Mouse (Mus musculus) layer of hippocampus, adult 9-10 months (tissue): Measurements from ENCODE around the gene Pafah2.
A peak's percentile ranks its signal among the peaks of the same experiment; 100 is the strongest.

Experiments used
- DNase-seq: peaks from one replicate; pipeline ENCODE4 v3.0.0; 2022; ENCODE audit warnings: low spot score

Pafah2 gene

DNA sequence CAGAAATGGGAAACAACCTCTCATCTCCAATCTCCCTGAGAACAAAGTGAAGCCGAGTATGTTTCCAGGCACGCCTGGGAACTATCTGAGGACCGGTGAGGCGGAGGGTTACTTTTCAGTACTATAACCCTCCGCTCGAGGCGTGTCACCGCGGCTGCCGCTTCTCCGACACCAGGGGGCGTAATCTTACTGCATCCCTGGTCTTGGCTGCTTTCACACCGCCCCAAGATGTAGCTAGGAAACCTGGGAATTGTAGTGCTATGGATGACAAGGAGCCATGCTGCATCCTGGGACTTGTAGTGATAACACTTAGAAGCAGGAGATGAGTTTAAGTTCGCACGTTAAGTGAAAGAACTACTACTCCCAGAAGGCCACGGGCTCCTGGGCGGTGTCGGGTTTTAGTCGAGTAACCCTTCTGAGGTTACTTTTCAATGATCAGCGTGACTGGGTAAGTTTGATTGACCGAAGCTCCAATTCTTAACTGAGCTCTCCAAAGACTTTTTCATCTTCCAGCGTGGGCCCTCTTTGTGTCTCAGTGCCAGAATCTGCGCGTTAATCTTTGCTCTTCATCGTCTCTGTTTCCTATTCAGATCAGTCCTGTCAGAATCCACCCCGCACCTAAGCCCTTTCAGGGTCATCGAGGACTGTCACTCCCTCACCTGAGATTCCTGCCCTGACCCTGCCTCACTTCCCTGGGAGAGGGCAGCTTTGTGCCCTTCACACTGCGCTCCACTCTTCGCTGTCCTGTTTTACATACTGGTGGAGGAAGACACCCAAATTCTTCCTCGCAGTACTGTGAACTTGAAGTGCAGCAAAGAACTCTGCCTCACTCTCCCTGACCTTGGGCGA, at the start of gene Pafah2:
Gene Pafah2, plus strand, starts transcription at position 344 of the 849 bp plus-strand sequence.
- DNase-seq = peak; percentile 99

DNA sequence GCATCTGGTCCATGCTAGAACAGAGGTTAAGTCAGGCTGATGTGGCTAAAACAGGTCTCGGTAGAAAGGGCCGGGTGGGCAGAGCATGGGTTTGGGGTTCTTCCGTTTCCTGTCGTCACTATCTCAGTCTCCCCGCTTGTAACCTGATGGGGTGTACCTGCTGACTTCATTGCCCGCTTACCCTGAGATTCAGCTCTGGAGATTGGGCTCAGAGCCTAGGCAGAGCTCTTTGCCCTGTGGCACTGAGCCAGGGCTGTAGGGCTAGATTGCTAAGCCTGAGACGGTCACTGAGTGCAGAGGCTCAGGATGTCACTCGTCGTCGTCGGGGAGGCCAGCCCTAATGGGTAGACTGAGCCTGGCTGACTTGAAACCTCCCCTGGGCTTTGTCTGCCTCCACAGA, 48.0 kb upstream of the Pafah2 start:
- no peak for DNase-seq

DNA sequence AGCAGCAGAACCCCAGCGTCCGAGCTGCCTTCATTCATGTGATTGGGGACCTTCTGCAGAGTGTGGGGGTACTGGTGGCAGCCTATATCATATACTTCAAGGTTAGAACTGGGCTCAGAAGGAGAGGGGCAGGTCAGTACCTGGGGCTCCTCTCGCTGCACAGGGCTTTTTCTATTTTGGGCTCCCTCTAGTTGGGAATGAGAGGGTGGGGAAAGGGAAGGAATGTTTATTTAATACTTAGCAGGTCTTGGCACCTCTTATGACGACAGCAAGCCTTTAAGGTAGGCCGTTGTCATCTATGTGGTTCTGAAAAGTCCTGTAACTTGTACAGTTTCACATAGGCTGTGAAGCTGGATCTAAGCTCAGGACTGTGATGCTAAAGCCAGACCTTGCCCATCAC, 47.6 kb upstream of the Pafah2 start:
- no peak for DNase-seq

DNA sequence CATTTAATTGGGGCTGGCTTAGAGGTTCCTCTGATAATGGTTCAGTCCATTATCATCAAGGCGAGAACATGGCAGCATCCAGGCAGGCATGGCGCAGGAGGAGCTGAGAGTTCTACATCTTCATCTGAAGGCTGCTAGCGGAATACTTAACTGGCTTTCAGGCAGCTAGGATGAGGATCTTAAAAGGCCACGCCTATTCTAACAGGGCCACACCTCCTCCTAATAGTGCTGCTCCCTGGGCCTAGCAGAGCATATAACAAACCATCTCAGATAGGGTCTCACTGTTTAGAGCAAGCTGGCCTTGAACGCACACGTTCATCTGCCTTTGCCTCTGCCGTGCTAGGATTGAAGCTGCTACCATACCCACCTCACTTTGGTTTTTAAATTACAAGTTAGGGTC, 46.3 kb upstream of the Pafah2 start:
- no peak for DNase-seq

DNA sequence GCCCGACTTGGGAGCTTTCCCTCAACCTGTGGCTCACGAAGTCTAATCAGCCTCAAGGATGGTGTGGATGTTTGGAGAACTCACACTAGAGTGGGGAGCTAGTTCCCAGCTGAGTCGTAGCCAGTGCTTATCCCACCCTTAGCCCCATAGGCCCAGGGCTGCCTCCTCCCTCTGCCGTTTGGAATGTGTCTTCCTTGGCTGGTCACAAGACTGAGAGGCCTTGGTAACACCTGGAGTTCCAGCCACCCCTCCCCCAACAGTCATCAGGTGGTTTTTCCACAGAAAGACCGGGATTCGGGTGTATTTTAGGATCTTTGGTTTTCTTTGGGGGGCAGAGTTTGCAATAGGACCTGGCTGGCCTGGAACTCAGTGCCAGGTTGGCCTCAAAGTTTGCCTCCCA, 45.5 kb upstream of the Pafah2 start:
- DNase-seq = no peak

DNA sequence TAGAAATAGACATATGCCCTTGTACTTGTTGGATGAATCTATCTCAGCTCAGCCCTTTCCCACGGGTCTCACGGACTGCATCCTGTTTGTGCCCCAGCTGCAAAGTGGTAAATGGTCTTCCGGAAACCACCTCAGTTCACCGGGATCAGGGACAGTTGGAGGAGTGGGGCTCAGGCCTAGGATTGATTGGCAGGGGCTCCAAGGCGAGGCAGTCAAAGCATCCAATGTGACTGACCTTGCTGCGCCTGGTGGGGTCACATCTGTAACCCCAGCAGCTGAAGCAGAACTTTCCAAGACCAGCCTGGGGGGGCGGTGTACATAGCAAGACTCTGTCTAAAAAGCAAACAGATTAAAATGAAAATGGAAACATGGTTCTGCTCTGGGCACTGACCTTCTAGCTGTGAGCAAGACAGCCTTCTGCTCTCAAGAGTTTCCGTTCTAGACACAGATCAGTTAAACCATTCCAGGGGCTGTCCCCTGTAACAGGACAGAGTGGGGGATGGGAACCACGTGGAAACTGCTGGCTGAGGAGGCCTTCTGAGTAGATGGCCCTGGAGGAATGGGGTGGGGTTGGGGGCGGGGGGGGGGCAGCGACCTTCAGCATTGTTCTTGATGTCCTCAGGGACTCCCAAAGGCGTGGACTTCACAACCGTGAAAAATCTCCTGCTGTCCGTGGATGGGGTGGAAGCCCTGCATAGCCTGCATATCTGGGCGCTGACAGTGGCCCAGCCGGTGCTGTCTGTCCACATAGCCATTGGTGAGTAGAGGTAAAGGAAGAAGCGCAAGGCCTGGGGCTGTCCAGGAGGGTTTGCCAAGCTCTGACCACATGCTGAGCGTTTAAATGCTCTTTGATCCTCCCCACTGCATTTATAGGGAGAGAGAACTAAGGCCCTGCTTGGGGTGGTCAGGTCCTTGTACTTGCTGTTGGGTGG, 44.5 kb upstream of the Pafah2 start:
- DNase-seq = no peak

DNA sequence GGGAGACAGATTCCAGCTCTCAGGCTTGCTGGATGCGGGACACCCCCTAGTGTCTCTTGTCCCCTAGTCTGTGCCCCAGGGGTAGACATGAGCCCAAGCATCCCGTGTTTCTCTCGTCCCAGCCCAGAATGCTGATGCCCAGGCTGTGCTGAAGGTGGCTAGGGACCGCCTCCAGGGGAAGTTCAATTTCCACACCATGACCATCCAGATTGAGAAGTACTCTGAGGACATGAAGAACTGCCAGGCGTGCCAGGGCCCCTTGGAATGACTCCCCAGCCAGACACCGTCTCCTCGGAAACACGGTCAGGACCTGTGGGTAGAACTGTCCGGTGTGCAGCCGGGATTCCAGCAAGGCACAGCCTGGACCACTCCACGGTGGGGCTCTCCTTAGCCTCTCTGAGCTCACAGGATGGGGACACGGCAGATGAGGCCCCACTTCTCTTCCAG, 43.8 kb upstream of the Pafah2 start:
- no peak for DNase-seq

DNA sequence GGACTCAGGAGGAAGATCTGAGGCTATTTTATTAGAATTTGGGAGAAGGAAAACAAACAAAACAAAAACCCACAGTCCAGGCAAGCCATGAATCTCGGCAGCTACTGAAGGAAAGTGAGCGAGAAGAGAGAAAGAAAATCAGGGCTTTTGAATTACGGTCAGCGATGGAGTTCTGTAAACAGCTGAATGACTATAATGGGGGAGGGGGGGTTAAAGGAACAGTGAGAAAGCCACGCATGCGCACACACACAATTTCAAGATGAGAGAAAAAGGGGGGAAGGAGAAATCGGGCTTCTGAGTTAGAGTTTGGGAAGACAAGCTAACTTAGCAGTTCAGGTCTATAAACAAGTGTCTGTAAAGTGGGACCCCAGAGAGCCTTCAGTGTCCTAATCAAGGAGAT, 43.2 kb upstream of the Pafah2 start:
- no peak for DNase-seq

DNA sequence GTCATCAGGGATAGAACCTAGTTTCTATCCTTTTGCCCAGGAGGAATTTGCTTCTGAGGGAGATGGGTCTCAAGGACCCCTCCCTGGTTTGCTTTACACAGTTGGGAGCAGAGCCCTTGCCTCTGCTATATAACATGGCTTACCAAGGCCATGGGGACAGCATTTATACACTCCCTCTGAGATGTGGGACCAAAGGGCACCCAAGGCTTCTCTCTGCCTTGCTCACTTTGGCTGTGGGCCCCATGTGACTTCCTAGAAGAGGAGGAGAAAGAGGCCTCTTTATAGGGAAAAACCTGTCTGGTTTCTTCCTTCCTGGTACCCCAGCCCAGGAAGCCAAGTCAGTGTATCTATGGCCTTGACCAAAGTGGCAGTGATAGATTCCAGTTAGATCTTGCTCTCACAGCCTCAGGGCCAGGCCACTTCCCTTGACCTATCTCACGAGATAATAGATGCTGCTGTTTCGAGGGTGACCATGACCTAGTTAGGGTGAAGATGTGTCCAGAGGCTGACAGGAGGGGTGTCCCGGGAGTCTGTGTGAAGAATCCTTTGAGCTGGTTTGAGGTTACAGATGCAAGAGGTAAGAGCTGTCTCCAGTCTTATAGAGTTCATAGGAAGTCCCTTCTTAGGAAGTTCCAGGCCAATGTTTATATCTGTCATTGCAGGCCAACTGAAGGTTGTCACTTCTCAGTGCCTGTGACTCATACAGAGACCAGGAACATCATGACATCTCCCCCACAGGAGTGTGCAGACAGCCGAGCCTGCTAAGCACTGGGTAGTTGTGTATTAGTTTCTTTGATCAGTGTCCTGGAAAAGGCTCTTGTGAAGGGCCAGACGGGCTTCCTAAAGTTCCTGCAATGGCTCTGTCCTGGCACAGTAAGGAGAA, 42.4 kb upstream of the Pafah2 start:
- DNase-seq = no peak

DNA sequence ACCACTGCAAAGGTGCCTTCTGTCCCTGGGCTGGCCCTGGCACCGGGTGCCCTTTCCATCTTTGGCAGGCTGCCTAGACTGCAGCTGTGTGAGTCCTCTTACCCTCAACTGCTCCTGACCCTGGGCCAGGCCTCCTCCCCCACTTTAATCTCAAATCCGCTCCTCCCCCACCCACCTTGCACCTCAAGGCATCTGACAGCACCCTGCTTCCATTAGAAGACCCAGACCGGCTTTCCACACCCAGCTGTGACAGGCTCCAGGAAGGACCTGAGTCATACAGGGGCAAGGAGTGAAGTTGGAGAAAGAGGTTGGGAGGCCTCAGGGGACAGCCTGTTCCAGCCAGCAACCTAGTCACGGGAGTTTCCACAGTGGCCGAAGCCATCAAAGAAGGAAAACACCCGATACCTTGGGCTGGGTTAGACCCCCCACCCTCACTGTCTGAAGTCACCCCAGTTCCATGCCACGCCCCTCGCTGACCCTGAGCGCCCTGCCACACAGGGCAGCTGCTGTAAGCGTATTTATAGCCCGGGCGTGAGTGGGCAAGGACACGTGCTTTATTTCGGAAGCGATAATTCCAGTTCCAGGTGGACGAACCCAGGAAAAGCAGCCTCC, 40.2 kb upstream of the Pafah2 start:
- DNase-seq = no peak

DNA sequence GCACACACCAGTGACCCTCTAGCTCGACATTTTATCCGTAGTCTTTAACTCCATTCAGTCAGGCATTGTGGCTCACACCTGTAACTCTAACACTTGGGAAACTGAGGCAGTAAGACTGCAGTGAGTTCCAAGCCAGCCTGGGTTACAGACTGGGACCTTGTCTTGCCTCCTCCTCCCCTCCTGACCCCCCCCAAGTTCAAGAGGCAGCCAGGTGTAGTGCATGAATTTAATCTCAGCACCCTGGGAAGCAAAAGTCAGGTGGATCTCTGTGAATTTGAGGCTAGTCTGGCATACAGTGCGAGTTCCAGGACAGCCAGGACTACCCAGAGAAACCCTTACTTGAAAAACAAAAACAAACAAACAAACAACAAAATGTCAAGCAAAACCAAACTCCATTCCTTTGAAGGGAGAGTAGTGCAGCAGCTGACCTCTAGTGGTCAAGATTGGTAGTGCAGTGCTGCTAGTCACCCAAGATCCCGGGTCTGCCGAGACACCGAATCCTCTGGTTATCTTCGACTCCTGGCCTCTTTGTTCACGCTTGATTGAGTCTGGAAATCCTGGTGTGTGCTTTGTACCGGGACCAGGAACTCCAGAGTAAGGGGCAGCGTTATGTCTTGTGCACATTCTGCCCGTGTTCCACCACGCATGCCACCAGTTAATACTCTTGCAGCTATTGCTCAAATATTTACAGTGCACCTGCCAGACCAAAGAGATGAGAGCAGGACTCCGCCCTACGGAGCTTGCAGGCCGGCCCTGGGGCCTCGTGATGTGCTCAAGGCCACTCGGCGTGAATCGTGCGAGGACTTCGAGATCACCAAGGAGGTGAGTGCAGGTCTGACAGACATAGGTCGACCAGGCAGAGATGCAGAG, 39.3 kb upstream of the Pafah2 start:
- DNase-seq = peak; percentile 69

DNA sequence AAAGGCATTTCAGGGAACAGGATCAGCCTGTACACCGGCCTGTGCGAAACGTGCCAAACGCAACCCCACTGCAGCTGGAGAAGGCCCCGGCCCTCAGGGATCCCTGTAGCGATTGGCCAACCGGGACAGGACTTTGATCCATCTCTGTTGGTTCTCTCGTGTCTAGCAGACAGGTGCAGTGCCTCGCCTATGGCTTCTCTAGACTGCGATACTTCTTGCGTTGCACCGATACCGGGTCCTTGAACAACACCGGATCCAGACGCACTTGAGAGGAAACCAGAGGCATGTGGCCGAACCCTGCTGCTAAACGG, 38.7 kb upstream of the Pafah2 start:
- no peak for DNase-seq

DNA sequence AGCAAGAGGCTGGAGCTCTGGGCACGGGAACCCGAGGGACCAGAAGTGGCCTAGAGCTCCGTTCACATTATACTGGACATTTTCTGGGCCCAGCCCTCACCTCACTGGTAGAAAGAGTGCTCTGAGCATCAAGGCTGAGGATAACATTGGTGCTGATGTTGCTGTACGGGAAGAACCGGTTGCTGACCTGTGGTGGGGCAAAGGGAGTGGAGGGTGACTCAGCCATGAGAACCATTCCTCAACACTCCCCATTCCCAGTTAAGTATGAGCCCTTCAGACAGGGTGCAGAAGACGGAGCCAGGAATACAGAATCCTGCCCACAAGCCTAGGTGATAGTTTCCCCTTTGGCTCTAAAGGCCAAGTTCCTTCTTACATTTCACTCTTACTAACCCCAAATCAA, 36.5 kb upstream of the Pafah2 start:
- no peak for DNase-seq

DNA sequence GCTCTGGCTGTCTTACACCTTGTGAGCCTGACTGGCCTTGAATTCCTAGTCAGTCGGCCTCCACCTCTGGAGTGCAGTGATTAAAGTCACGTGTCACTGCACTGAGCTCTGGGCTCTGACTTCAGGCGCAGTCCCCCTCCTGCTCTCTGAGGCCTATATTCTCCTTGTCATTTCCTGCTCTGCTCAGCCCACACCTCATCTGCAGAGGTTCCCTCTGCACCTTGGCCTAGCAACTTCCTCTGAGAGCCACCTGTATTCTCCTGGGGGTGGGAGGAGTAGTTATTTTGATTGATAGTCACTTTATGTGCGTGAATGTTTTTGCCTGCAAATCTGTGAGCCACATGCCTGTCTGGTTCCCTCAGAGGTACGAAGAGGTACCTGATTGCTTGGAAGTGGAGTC, 34.9 kb upstream of the Pafah2 start:
- no peak for DNase-seq

DNA sequence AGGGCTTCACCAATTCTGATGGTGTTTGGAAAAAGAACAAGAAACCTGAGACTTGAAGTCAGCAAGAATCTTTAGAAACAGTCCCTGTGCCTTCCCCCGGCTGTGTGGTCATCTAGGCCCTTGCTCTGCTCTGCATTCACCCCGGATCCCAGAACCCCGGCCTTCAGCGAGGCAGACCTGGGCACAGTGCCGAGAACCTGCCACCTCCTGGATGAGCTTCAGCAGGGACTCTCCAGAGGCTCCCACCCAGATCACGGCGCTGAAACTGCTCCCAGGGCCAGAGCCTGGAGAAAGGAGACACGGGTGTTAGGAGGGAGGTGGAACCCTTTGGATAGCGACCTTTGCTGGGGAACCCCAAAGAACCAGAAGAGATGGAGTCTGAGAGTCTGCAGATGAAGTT, 34.0 kb upstream of the Pafah2 start:
- DNase-seq = no peak

DNA sequence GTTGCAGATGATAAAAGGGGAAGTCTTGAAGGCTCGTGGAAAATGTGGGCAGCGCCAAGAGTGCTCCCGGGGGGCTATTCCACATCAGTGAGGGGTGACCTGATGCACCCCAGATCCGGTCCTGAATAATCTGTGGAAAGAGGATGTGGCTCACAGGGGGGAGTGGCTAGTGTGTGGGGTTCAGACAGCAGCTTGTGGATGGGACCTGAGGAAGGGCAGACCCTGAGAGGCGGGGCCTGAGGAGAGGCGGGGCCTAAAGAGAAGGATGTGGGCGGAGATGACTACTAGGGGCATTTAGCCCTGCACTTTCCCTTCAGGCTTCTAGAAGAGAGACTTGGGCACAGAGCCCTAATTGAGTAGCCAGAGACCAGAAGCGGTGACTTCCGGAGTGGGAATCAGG, 33.5 kb upstream of the Pafah2 start:
- no peak for DNase-seq

DNA sequence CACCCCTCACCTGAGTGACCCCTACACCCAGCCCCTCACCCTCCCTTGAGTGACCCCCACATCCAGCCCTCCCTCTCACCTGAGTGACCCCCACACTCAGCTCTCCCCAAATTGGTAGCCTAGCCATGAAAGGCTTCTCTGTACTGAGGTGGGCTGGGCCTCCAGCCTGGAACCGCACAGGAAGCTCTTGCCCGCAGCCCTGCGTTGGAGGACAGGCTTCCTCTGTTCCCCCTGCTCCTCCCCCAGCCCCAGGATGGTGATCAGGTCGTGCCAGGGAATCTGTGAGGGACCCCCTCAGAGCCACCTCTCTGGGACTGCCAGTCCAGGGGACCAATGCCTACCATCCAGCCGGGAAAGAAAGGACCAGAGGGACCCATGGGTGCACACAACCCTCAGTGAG, 30.8 kb upstream of the Pafah2 start:
- DNase-seq = no peak

DNA sequence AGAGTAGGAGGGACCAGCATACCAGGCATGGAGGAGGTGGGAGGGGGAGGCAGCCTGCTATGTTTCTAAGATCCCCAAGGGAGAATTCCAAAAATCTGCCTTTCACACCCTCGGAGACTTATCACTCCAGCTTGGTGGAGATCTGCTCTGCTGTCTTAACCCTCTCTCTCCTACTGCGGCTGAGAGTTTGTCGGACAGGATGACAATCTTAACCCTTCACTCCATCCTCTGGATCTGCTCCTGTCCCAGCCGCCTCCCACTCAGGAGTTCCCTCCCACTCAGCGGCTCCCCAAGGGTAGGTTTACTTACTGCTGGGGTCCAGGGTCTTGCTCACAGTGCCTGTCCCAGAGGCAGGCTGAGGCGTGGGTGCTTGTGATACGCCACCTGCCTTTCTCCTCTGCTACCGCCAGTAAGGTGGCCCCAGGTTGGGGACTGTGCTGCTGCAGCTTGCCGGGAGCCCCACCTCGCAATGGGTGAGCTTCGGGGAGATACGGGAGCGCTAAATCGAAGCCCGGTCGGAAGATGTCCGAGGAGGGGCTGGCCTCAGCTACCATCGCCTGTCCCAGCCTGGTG, 25.4 kb upstream of the Pafah2 start:
- no peak for DNase-seq

DNA sequence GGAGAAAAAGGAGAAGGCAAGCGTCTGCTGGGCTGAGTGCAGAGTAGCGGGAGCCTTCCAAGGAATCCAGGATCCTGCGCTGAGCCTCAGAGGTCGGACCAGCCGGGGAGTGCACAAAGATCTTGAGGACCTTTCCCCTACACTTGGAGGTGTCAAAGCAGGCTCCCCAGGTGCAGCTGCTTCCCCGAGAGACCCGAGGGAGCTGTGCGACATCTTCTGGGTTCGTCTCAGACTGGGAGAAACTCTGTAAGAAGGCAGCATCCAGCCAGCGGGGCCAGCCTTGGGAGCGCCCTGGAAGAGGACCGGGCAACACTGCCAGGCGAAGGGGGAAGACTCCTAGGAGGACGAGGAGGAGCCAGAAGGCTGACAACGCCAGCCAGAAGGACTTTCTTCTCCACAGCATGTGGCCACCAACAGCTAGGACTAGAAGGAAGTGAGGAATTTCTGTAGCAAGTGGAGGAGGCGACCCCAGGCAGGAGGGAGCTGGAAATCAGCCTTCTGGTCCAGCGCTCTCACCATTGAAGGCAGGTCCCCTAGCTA, 24.7 kb upstream of the Pafah2 start:
- DNase-seq = no peak

DNA sequence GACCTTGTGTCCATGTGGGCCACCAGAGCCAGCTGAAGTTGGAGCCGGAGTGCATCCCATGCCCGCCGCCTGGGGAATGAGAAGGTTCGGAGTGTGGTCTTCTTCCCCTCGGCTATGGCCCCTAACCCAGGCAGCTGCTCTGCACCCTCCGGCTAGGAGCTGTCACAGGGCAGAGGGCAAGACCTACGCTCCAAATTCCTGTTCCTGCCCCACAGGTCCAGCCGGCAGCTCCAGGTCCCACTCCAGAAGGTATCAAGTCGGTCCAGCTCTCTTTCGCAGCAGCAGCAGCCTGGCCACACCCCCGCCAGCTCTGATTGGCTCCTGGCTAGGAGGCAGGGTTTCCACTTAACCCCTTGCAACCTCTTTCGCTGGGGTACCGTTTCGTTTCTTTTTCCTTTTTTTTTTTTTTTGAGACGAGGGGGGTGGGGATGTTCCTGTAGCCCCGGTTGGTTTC, 23.8 kb upstream of the Pafah2 start:
- no peak for DNase-seq
